Mouse (Mus musculus): ENCODE results near the gene Rfx1. TPM values are rescaled to one million over a fixed set of nuclear protein-coding genes. Genes with fewer than 3 reads are reported as not detected.
A peak's percentile ranks its signal among the peaks of the same experiment; 100 is the strongest.

The Rfx1 gene
- polyA plus RNA-seq, 1 experiment: 29.8 TPM

DNA sequence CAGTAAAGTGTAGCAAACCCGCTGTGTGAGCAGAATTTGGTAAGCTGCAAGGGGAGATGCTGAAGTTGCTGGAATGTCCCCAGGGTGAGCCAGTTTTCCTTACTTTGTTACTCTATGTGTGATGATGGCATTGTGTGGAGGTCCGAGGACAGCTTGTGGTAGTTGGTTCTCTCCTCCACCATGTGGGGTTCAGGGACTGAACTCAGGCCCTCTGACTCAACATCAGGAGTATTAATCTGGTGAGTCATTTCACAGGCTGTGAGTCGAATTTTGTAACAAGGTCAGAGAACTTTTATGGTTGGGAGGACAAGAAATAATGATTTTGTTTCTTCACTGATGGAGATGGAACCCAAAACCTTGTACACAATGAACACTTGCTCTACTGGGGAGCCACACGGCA is 33.9 kb upstream of the Rfx1 start:
- Histone ChIP-seq H3K4me1 (ENCODE audit: control insufficient read depth, insufficient read depth, low read length) (no peaks in the 10 kb centered on the region), H3K4me3 (replicated peaks; ENCODE audit: extremely low read depth, low read depth, low read length) (no peak overlapping the region)
- TF ChIP-seq CTCF (IDR thresholded peaks at IDR 0.05; ENCODE audit: insufficient read depth, low read length): no peak
- no peak for TF ChIP-seq POLR2A (IDR thresholded peaks at IDR 0.05; ENCODE audit: borderline replicate concordance, extremely low read depth, low read depth, low read length)
- DNase-seq: no peak
- 75% methylated on average over 4 of the region's 4 CpGs for WGBS

DNA sequence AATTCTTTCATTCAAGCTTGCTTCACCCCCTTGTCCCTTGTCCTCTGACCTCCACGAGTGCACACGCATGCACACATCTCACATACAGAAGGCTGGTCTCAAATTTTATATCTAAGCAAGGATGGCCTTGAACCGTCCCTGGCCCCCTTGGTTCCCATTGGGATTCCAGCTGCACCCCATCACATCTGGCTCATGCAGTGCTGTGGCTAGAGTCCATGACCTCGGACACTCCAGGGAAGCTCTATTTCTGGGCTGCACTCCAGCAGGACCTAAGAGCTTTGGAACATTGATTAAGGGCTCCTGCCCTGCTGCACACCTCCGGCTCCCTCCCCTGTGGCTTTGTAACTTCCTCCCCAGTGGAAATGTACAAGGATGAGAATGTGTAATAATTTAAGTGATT is 28.6 kb upstream of the Rfx1 start:
- no peak for DNase-seq
- 63% methylated on average over 5 of the region's 5 CpGs for WGBS
- Histone ChIP-seq H3K4me3 (replicated peaks; ENCODE audit: extremely low read depth, low read depth, low read length) (no peak overlapping the region), H3K4me1 (ENCODE audit: control insufficient read depth, insufficient read depth, low read length) (peaks cover 3% of the 10 kb centered on the region; the same call in 1 of the 2 replicates)
- TF ChIP-seq CTCF (IDR thresholded peaks at IDR 0.05; ENCODE audit: insufficient read depth, low read length): no peak
- no peak for TF ChIP-seq POLR2A (IDR thresholded peaks at IDR 0.05; ENCODE audit: borderline replicate concordance, extremely low read depth, low read depth, low read length)

DNA sequence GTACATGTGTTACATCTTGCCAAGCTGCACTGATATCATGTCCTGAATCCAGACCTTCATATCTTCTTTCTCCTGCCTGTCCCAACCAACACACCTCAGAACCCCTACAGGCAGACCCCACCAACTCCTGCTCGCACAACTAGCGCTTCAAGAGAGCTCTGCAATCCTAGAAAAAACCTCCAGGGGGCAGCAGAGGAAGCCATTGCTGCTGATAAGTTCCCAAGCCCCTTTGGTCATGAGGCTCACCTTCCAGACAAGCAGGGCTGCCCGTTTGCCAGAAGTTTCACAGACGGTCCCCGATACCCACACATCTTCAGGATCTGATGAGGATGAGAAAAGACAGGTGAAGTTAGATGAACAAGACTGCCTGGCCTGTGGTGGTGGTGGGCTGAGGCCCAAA is 27.6 kb upstream of the Rfx1 start:
- H3K4me1 ChIP-seq (ENCODE audit: control insufficient read depth, insufficient read depth, low read length): peaks cover 3% of the 10 kb centered on the region; the same call in 1 of the 2 replicates

DNA sequence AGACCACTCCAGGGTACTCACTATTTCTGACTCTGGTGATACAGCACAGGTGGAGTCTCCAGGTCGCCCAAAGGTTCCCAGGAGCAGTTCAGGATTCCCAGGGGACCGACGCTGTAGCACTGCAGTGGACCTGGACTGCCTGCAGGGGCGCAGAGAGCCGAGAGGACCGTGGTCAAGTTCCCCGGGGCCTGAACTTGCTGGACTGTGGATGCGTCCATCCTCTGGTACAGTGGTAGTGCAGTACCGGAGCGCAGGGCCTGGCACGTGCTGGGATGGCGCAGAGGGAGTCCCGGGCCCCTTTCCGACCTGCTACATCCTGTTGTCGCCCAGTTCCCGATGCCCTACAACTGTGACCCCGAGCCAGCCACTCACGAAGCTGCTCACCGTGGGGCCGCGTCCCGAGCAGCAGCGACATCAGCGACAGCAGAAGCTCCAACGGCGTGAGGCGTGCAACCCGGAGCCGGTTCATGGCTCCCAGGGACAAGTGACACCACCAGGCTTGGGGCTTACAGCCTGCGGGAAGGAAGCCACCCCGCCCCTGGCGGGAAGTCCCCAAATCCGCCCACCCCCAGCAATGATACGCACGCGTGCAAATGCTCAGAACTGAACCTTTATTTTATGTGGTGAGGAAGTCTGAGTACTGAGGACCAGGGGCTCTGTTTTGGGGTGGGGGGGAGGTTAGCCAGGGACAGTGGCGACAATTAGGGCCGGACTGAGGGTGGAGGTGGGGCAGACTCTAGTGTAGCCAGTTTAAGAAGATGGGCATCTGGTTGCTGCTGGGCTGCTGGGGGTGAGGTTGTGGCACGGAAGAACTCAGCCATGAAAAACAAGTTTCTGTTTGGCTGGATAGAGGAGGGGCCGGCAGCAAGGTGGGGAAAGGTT is 24.3 kb upstream of the Rfx1 start, which contains the start of gene Il27ra:
Gene Il27ra (minus strand): TSS at position 524 of the 882 bp plus-strand sequence.
- peaks cover 3% of the 10 kb centered on the region; the same call in 1 of the 2 replicates for H3K4me1 ChIP-seq (ENCODE audit: control insufficient read depth, insufficient read depth, low read length)
- TF ChIP-seq CTCF (IDR thresholded peaks at IDR 0.05; ENCODE audit: insufficient read depth, low read length): peak; percentile 78
- TF ChIP-seq POLR2A (IDR thresholded peaks at IDR 0.05; ENCODE audit: borderline replicate concordance, extremely low read depth, low read depth, low read length): no peak
- peak; percentile 60 for DNase-seq
- 3% methylated on average over 40 of the region's 40 CpGs for WGBS
- H3K4me3 ChIP-seq (replicated peaks; ENCODE audit: extremely low read depth, low read depth, low read length): peak within 1 kb of the TSS; percentile 52

More for the DNA sequence above, 27.6 kb upstream of the Rfx1 start:
- H3K4me3 ChIP-seq (replicated peaks; ENCODE audit: extremely low read depth, low read depth, low read length): no peak overlapping the region
- 4% methylated on average over 5 of the region's 5 CpGs for WGBS
- DNase-seq: peak; percentile 65
- TF ChIP-seq POLR2A (IDR thresholded peaks at IDR 0.05; ENCODE audit: borderline replicate concordance, extremely low read depth, low read depth, low read length) (no peak), CTCF (IDR thresholded peaks at IDR 0.05; ENCODE audit: insufficient read depth, low read length) (peak; percentile 72)

DNA sequence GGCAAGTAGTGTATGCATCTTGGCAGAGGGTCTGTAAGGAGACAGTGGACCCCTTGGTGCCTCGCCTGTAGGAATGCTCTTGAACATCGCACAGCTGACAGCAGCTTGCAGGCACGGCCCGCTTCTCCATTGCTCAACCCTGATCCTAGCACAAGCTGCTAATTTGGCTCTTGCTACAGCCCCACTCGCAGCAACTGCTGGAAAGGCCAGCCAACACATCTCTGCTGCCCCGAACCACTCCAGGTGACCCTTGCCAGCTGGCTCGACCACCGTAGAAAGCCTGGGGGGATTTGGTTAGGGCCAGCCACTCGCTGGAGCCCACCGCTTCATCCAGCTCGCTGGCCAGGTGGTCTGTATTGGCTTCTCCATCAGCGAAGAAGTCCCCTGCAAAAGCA is 23.7 kb upstream of the Rfx1 start:
- 41% methylated on average over 12 of the region's 12 CpGs for WGBS
- peaks cover 3% of the 10 kb centered on the region; the same call in 1 of the 2 replicates for H3K4me1 ChIP-seq (ENCODE audit: control insufficient read depth, insufficient read depth, low read length)
- no peak for DNase-seq
- no peak overlapping the region for H3K4me3 ChIP-seq (replicated peaks; ENCODE audit: extremely low read depth, low read depth, low read length)
- no peak for TF ChIP-seq CTCF (IDR thresholded peaks at IDR 0.05; ENCODE audit: insufficient read depth, low read length)
- TF ChIP-seq POLR2A (IDR thresholded peaks at IDR 0.05; ENCODE audit: borderline replicate concordance, extremely low read depth, low read depth, low read length): no peak

DNA sequence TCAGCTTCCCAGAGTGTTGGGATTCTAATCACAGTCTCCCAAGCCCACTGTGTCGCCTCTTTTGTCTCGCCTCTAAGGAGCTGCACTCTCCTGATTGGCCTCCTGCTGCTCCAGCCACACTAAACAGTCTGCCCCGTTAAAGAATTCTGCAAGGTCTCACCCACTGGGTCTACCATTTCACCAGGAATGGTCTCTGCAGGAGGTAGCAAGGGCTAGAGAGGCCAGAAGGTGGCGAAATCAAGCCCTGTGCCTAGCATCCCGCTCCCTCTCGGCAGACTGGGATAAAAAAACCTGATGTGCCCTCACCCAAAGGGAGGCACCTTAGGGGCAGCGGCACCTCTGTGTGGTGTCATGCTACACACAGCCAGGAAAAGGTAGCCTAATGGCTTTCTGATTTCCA is 22.5 kb upstream of the Rfx1 start:
- DNase-seq: no peak
- TF ChIP-seq POLR2A (IDR thresholded peaks at IDR 0.05; ENCODE audit: borderline replicate concordance, extremely low read depth, low read depth, low read length) (no peak), CTCF (IDR thresholded peaks at IDR 0.05; ENCODE audit: insufficient read depth, low read length) (no peak)
- Histone ChIP-seq H3K4me3 (replicated peaks; ENCODE audit: extremely low read depth, low read depth, low read length) (no peak overlapping the region), H3K4me1 (ENCODE audit: control insufficient read depth, insufficient read depth, low read length) (peaks cover 3% of the 10 kb centered on the region; the same call in 1 of the 2 replicates)
- 22% methylated on average over 7 of the region's 7 CpGs for WGBS

DNA sequence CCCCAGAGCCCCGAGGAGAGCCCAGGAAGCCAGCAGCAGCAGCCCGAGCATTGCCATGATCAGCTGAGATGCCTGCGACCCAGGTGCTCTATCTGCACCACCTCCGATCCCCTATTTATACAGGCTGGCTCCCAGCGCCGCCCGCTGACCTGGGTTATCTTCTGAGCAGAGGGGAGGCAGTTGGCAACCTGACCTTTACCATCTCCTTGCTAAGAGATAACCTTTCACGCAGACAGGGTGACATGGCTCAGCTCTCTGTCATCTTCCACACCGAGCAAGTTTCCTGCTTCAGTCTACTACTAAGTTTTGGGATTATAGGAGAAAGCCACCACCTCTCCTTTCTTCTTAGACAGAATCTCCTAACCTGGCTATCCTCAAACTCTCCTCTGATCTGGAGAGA is 21.7 kb upstream of the Rfx1 start, which contains the start of gene Rln3:
Gene Rln3 (minus strand): TSS at position 101 of the 400 bp plus-strand sequence.
- DNase-seq: no peak
- H3K4me1 ChIP-seq (ENCODE audit: control insufficient read depth, insufficient read depth, low read length): peaks cover 3% of the 10 kb centered on the region; the same call in 1 of the 2 replicates
- H3K4me3 ChIP-seq (replicated peaks; ENCODE audit: extremely low read depth, low read depth, low read length): no peak within 1 kb of the TSS
- 36% methylated on average over 9 of the region's 9 CpGs for WGBS
- TF ChIP-seq CTCF (IDR thresholded peaks at IDR 0.05; ENCODE audit: insufficient read depth, low read length) (no peak), POLR2A (IDR thresholded peaks at IDR 0.05; ENCODE audit: borderline replicate concordance, extremely low read depth, low read depth, low read length) (no peak)

DNA sequence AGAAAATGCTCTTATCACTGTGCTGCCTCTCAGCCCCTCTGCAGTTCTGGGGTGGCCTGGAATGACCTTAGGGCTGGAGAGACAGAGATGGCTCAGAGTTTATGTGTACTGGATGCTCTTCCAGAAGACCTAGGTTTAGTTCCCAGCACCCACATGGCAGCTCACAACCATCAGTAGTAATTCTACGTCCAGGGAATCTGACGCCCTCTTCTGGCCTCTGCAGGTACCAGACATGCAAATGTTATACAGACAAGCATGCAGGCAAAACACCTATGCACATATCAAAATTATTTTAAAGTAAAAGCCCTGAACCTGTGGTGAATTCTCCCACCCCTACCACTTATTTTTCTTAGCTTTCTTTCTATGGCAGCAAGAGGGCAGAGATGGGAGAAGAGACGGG is 20.1 kb upstream of the Rfx1 start:
- Histone ChIP-seq H3K4me1 (ENCODE audit: control insufficient read depth, insufficient read depth, low read length) (peaks cover 3% of the 10 kb centered on the region; the same call in 1 of the 2 replicates), H3K4me3 (replicated peaks; ENCODE audit: extremely low read depth, low read depth, low read length) (no peak overlapping the region)
- DNase-seq: no peak
- WGBS: 81% methylated on average over 3 of the region's 3 CpGs
- TF ChIP-seq POLR2A (IDR thresholded peaks at IDR 0.05; ENCODE audit: borderline replicate concordance, extremely low read depth, low read depth, low read length): no peak
- no peak for TF ChIP-seq CTCF (IDR thresholded peaks at IDR 0.05; ENCODE audit: insufficient read depth, low read length)

DNA sequence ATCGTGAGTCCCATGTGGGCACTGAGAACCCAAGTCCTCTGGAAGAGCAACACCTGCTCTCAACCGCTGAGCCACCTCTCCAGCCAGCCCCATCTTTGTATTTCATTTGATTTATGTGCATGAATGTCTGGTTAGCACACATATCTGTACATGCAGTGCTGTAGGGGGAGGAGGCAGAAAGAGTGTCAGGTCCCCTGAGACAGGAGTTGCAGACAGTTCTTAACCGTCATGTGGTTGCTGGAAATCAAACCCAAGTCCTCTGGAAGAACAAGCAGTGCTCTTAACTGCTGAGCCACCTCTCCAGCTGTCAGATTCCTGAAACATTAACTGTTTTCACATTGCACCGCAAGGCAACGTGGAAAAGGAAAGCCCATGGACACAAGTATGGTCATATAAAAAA is 18.5 kb upstream of the Rfx1 start:
- 62% methylated on average over 5 of the region's 5 CpGs for WGBS
- no peak for TF ChIP-seq POLR2A (IDR thresholded peaks at IDR 0.05; ENCODE audit: borderline replicate concordance, extremely low read depth, low read depth, low read length)
- TF ChIP-seq CTCF (IDR thresholded peaks at IDR 0.05; ENCODE audit: insufficient read depth, low read length): no peak
- Histone ChIP-seq H3K4me1 (ENCODE audit: control insufficient read depth, insufficient read depth, low read length) (no peaks in the 10 kb centered on the region), H3K4me3 (replicated peaks; ENCODE audit: extremely low read depth, low read depth, low read length) (no peak overlapping the region)
- DNase-seq: no peak
